Mouse (Mus musculus) cortical plate, adult 2 months (tissue): ENCODE data around the gene Zranb1. TPM values are rescaled to one million over a fixed set of nuclear protein-coding genes. Genes with fewer than 3 reads are reported as not detected.

Experiments used
- H3K27ac ChIP-seq: fragments of 200-500 bp; 2 replicates; pipeline ENCODE4 v1.5.1; 2012; ENCODE audit warnings: low read length, control low read depth, inconsistent platforms; ENCODE audit not compliant: insufficient read depth
- H3K4me1 ChIP-seq: fragments of 200-500 bp; 2 replicates; pipeline ENCODE4 v1.6.1; 2011; ENCODE audit warnings: low read length; ENCODE audit not compliant: control insufficient read depth, insufficient read depth
- H3K4me3 ChIP-seq: fragments of 200-500 bp; 2 replicates; pipeline ENCODE4 v1.5.1; 2011; ENCODE audit warnings: mild to moderate bottlenecking, low read length, control low read depth; ENCODE audit not compliant: insufficient read depth
- CTCF ChIP-seq: fragments of 200-500 bp; IDR thresholded peaks from 2 replicates; pipeline ENCODE4 v1.5.1; 2011; ENCODE audit warnings: mild to moderate bottlenecking, control low read depth, low read length; ENCODE audit not compliant: insufficient read depth; ENCODE audit errors: extremely low read depth
- POLR2A ChIP-seq: fragments of 200-500 bp; IDR thresholded peaks from 2 replicates; pipeline ENCODE4 v1.6.1; 2011; ENCODE audit warnings: mild to moderate bottlenecking, low read length, control low read depth; ENCODE audit not compliant: insufficient read depth; ENCODE audit errors: extremely low read depth
- polyA plus RNA-seq: library from polyadenylated mRNA; depleted of rRNA; stranded (reverse); fragments of >200 nt; gene quantifications from 2 replicates; pipeline ENCODE4 v1.2.3, GENCODE M21; 2012; rRNA removed

Zranb1 gene
- 27.1 and 29.4 TPM in 2 replicates for polyA plus RNA-seq

- TF ChIP-seq POLR2A (peak; percentile 68), CTCF (no peak)
- Histone ChIP-seq H3K4me3 (peak within 1 kb of the TSS; percentile 68), H3K27ac (peak within 1 kb of the TSS; percentile 68), H3K4me1 (peaks cover 2% of the 10 kb centered on the region)
Measured at GRCm38 (mm10) chr7:132930850-132931559, at the start of gene Zranb1. TSS of gene Zranb1 (plus strand) at chr7:132931142.

- Histone ChIP-seq H3K4me1 (no peaks in the 10 kb centered on the region), H3K27ac (no peak overlapping the region), H3K4me3 (no peak overlapping the region)
- no peak for TF ChIP-seq POLR2A
- no peak for TF ChIP-seq CTCF
Measured at GRCm38 (mm10) chr7:132882343-132882742, 48.6 kb upstream of the Zranb1 start.

- Histone ChIP-seq H3K4me1 (no peaks in the 10 kb centered on the region), H3K4me3 (no peak overlapping the region), H3K27ac (no peak overlapping the region)
- TF ChIP-seq POLR2A (no peak), CTCF (peak; percentile 54)
Measured at GRCm38 (mm10) chr7:132884031-132884430, 46.9 kb upstream of the Zranb1 start.

GRCm38 (mm10) chr7:132887019-132887804 lies 43.7 kb upstream of the Zranb1 start:
- TF ChIP-seq POLR2A, result no peak
- TF ChIP-seq CTCF, result no peak
- no peak overlapping the region for H3K27ac ChIP-seq
- H3K4me1 ChIP-seq, result no peaks in the 10 kb centered on the region
- H3K4me3 ChIP-seq, result no peak overlapping the region

GRCm38 (mm10) chr7:132888052-132888451 lies 42.9 kb upstream of the Zranb1 start:
- Histone ChIP-seq H3K4me1 (no peaks in the 10 kb centered on the region), H3K27ac (no peak overlapping the region), H3K4me3 (no peak overlapping the region)
- TF ChIP-seq POLR2A (no peak), CTCF (no peak)

- TF ChIP-seq CTCF (no peak), POLR2A (no peak)
- Histone ChIP-seq H3K27ac (no peak overlapping the region), H3K4me3 (no peak overlapping the region), H3K4me1 (no peaks in the 10 kb centered on the region)
Measured at GRCm38 (mm10) chr7:132888518-132889249, 42.3 kb upstream of the Zranb1 start.

- H3K4me1 ChIP-seq, result no peaks in the 10 kb centered on the region
- no peak overlapping the region for H3K4me3 ChIP-seq
- no peak overlapping the region for H3K27ac ChIP-seq
- no peak for TF ChIP-seq CTCF
- TF ChIP-seq POLR2A, result no peak
Measured at GRCm38 (mm10) chr7:132889691-132890090, 41.3 kb upstream of the Zranb1 start.

GRCm38 (mm10) chr7:132890201-132890600 lies 40.7 kb upstream of the Zranb1 start:
- no peak overlapping the region for H3K4me3 ChIP-seq
- TF ChIP-seq CTCF, result no peak
- no peak for TF ChIP-seq POLR2A
- H3K27ac ChIP-seq, result no peak overlapping the region
- no peaks in the 10 kb centered on the region for H3K4me1 ChIP-seq

GRCm38 (mm10) chr7:132891561-132892310 lies 39.2 kb upstream of the Zranb1 start:
- Histone ChIP-seq H3K27ac (no peak overlapping the region), H3K4me1 (peaks cover 3% of the 10 kb centered on the region; the same call in 1 of the 2 replicates), H3K4me3 (no peak overlapping the region)
- TF ChIP-seq CTCF (no peak), POLR2A (no peak)
